Mouse (Mus musculus): Measurements from ENCODE around the gene Rgs7. TPM values are rescaled to one million over a fixed set of nuclear protein-coding genes. Genes with fewer than 3 reads are reported as not detected.

Rgs7 gene
- polyA plus RNA-seq, 1 experiment from 2014 or later = 4.9 TPM

GRCm38 (mm10) chr1:175118904-175119555 lies 373.3 kb downstream of the Rgs7 start:
- no peak overlapping the region for H3K4me3 ChIP-seq (ENCODE audit: low read depth, low read length)
- H3K36me3 ChIP-seq (ENCODE audit: control insufficient read depth, insufficient read depth, low read length) = no peaks in the 10 kb centered on the region
- H3K4me1 ChIP-seq (ENCODE audit: control insufficient read depth, insufficient read depth, low read length) = no peaks in the 10 kb centered on the region
- no peak overlapping the region for H3K27ac ChIP-seq (ENCODE audit: low read depth, low read length)
- DNase-seq (ENCODE audit: low spot score, missing footprints) = peak; percentile 89
- H3K9me3 ChIP-seq (ENCODE audit: control insufficient read depth, low read length) = no peaks in the 10 kb centered on the region
- H3K4me2 ChIP-seq = no peak overlapping the region
- H3K27me3 ChIP-seq (ENCODE audit: control insufficient read depth, insufficient read depth, low read length) = no peaks in the 10 kb centered on the region
- no peak overlapping the region for H3K9ac ChIP-seq (ENCODE audit: low read length)
- 66% methylated on average over 4 of the region's 4 CpGs for WGBS
- ATAC-seq (ENCODE audit: low FRiP score) = peak; percentile 71

GRCm38 (mm10) chr1:175108270-175108860 lies 383.9 kb downstream of the Rgs7 start:
- ATAC-seq (ENCODE audit: low FRiP score) = no peak
- Histone ChIP-seq H3K4me2 (no peak overlapping the region), H3K4me1 (ENCODE audit: control insufficient read depth, insufficient read depth, low read length) (no peaks in the 10 kb centered on the region), H3K9ac (ENCODE audit: low read length) (no peak overlapping the region), H3K27me3 (ENCODE audit: control insufficient read depth, insufficient read depth, low read length) (no peaks in the 10 kb centered on the region), H3K36me3 (ENCODE audit: control insufficient read depth, insufficient read depth, low read length) (no peaks in the 10 kb centered on the region), H3K4me3 (ENCODE audit: low read depth, low read length) (no peak overlapping the region), H3K9me3 (ENCODE audit: control insufficient read depth, low read length) (no peaks in the 10 kb centered on the region), H3K27ac (ENCODE audit: low read depth, low read length) (no peak overlapping the region)
- no peak for DNase-seq (ENCODE audit: low spot score, missing footprints)
- 86% methylated on average over 1 of the region's 1 CpGs for WGBS

GRCm38 (mm10) chr1:175106315-175106714 lies 386.0 kb downstream of the Rgs7 start:
- Histone ChIP-seq H3K36me3 (ENCODE audit: control insufficient read depth, insufficient read depth, low read length) (no peaks in the 10 kb centered on the region), H3K27me3 (ENCODE audit: control insufficient read depth, insufficient read depth, low read length) (no peaks in the 10 kb centered on the region), H3K4me1 (ENCODE audit: control insufficient read depth, insufficient read depth, low read length) (no peaks in the 10 kb centered on the region), H3K9me3 (ENCODE audit: control insufficient read depth, low read length) (no peaks in the 10 kb centered on the region), H3K9ac (ENCODE audit: low read length) (no peak overlapping the region), H3K27ac (ENCODE audit: low read depth, low read length) (no peak overlapping the region), H3K4me2 (no peak overlapping the region), H3K4me3 (ENCODE audit: low read depth, low read length) (no peak overlapping the region)
- ATAC-seq (ENCODE audit: low FRiP score) = no peak
- DNase-seq (ENCODE audit: low spot score, missing footprints) = no peak
- 59% methylated on average over 1 of the region's 1 CpGs for WGBS

- Histone ChIP-seq H3K4me3 (ENCODE audit: low read depth, low read length) (no peak overlapping the region), H3K27ac (ENCODE audit: low read depth, low read length) (no peak overlapping the region), H3K36me3 (ENCODE audit: control insufficient read depth, insufficient read depth, low read length) (no peaks in the 10 kb centered on the region), H3K9me3 (ENCODE audit: control insufficient read depth, low read length) (no peaks in the 10 kb centered on the region), H3K4me2 (no peak overlapping the region), H3K9ac (ENCODE audit: low read length) (no peak overlapping the region), H3K27me3 (ENCODE audit: control insufficient read depth, insufficient read depth, low read length) (no peaks in the 10 kb centered on the region), H3K4me1 (ENCODE audit: control insufficient read depth, insufficient read depth, low read length) (no peaks in the 10 kb centered on the region)
- no peak for DNase-seq (ENCODE audit: low spot score, missing footprints)
- no peak for ATAC-seq (ENCODE audit: low FRiP score)
- WGBS = 83% methylated on average over 5 of the region's 5 CpGs
These were observed 386.9 kb downstream of the Rgs7 start for GRCm38 (mm10) chr1:175105426-175105825.

GRCm38 (mm10) chr1:175097014-175097413 lies 395.3 kb downstream of the Rgs7 start:
- no peak overlapping the region for H3K4me3 ChIP-seq (ENCODE audit: low read depth, low read length)
- H3K27ac ChIP-seq (ENCODE audit: low read depth, low read length) = no peak overlapping the region
- DNase-seq (ENCODE audit: low spot score, missing footprints) = no peak
- H3K9ac ChIP-seq (ENCODE audit: low read length) = no peak overlapping the region
- H3K36me3 ChIP-seq (ENCODE audit: control insufficient read depth, insufficient read depth, low read length) = no peaks in the 10 kb centered on the region
- no peaks in the 10 kb centered on the region for H3K4me1 ChIP-seq (ENCODE audit: control insufficient read depth, insufficient read depth, low read length)
- H3K4me2 ChIP-seq = no peak overlapping the region
- no peaks in the 10 kb centered on the region for H3K27me3 ChIP-seq (ENCODE audit: control insufficient read depth, insufficient read depth, low read length)
- no peaks in the 10 kb centered on the region for H3K9me3 ChIP-seq (ENCODE audit: control insufficient read depth, low read length)
- no peak for ATAC-seq (ENCODE audit: low FRiP score)
- 57% methylated on average over 3 of the region's 3 CpGs for WGBS

GRCm38 (mm10) chr1:175082104-175082503 lies 410.2 kb downstream of the Rgs7 start:
- H3K27me3 ChIP-seq (ENCODE audit: control insufficient read depth, insufficient read depth, low read length) = no peaks in the 10 kb centered on the region
- H3K9ac ChIP-seq (ENCODE audit: low read length) = no peak overlapping the region
- H3K9me3 ChIP-seq (ENCODE audit: control insufficient read depth, low read length) = no peaks in the 10 kb centered on the region
- H3K4me2 ChIP-seq = no peak overlapping the region
- WGBS = 90% methylated on average over 1 of the region's 1 CpGs
- H3K4me1 ChIP-seq (ENCODE audit: control insufficient read depth, insufficient read depth, low read length) = no peaks in the 10 kb centered on the region
- H3K27ac ChIP-seq (ENCODE audit: low read depth, low read length) = no peak overlapping the region
- DNase-seq (ENCODE audit: low spot score, missing footprints) (peak; percentile 14), ATAC-seq (ENCODE audit: low FRiP score) (no peak)
- H3K36me3 ChIP-seq (ENCODE audit: control insufficient read depth, insufficient read depth, low read length) = no peaks in the 10 kb centered on the region
- H3K4me3 ChIP-seq (ENCODE audit: low read depth, low read length) = no peak overlapping the region

- no peak overlapping the region for H3K27ac ChIP-seq (ENCODE audit: low read depth, low read length)
- H3K9me3 ChIP-seq (ENCODE audit: control insufficient read depth, low read length) = no peaks in the 10 kb centered on the region
- WGBS = 83% methylated on average over 4 of the region's 4 CpGs
- H3K9ac ChIP-seq (ENCODE audit: low read length) = no peak overlapping the region
- no peak overlapping the region for H3K4me2 ChIP-seq
- no peaks in the 10 kb centered on the region for H3K36me3 ChIP-seq (ENCODE audit: control insufficient read depth, insufficient read depth, low read length)
- H3K4me3 ChIP-seq (ENCODE audit: low read depth, low read length) = no peak overlapping the region
- H3K27me3 ChIP-seq (ENCODE audit: control insufficient read depth, insufficient read depth, low read length) = no peaks in the 10 kb centered on the region
- DNase-seq (ENCODE audit: low spot score, missing footprints) (peak; percentile 76), ATAC-seq (ENCODE audit: low FRiP score) (no peak)
- no peaks in the 10 kb centered on the region for H3K4me1 ChIP-seq (ENCODE audit: control insufficient read depth, insufficient read depth, low read length)
These were observed 412.3 kb downstream of the Rgs7 start for GRCm38 (mm10) chr1:175079819-175080608.

- Histone ChIP-seq H3K9me3 (ENCODE audit: control insufficient read depth, low read length) (no peaks in the 10 kb centered on the region), H3K27ac (ENCODE audit: low read depth, low read length) (no peak overlapping the region), H3K4me2 (no peak overlapping the region), H3K27me3 (ENCODE audit: control insufficient read depth, insufficient read depth, low read length) (no peaks in the 10 kb centered on the region), H3K4me1 (ENCODE audit: control insufficient read depth, insufficient read depth, low read length) (no peaks in the 10 kb centered on the region), H3K36me3 (ENCODE audit: control insufficient read depth, insufficient read depth, low read length) (no peaks in the 10 kb centered on the region), H3K4me3 (ENCODE audit: low read depth, low read length) (no peak overlapping the region), H3K9ac (ENCODE audit: low read length) (no peak overlapping the region)
- DNase-seq (ENCODE audit: low spot score, missing footprints) (no peak), ATAC-seq (ENCODE audit: low FRiP score) (no peak)
- 83% methylated on average over 1 of the region's 1 CpGs for WGBS
These were observed 418.6 kb downstream of the Rgs7 start for GRCm38 (mm10) chr1:175073500-175074232.

All from midbrain, embryonic 11.5 days (tissue).